Mouse (Mus musculus) ES-CJ7 (cell line): ENCODE measurements at regions not wholly inside any gene's neighbourhood (a gene's known extent, or its start where the extent isn't known, plus 50 kb on each side); places are given as distances from the start of the nearest gene placed in this dataset.

Experiments
- DNase-seq: peaks from one replicate; pipeline ENCODE4 v3.0.0; 2011; ENCODE audit warnings: low read depth, low spot score

DNA sequence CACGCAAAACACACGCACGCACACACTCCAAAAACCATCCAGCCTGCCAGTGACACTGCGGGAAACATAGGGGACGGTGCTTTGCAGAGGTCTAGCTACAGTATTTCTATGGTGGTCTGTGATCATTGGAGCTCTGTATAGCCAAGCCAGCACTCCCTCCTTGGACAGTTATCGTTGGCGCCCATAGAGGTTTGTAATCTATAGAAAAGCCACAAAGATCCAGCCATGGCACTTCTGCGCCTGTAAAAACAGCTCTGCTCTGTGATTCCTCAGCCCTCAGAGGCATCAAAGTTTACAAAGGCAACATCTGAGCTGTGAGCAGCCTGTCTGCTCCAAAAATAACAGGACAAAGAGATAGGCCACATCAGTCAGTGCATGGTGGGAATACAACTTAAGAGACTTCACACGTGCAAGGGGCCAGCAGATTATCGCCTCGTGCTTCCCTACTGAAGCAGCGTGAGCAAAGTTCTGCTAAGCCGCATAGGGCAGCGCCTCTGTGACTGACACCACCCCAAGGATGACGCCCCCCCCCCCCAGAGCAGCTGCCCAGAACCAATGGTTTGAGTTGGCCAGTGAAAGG is 194.7 kb downstream of the Ackr3 start:
- no peak for DNase-seq

DNA sequence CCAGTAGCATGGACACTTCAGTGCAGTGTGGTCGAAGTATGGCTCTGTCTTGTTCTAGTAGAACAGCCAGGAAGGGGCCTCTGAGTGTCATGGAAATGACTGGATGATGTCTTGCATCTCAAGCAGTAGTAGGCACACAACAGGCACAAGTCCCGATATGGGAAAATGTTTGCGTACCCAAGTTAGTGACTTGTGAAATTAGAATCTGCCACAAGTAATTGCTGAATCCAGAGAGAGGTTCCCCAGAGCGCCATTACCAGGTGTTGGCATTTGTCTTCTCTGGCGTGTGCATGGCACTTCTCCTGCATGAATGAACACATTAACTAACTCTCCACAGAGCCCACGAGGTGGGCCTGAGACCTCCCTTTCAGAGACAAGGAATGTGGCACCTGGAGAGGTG is 199.3 kb downstream of the Ackr3 start:
- no peak for DNase-seq

DNA sequence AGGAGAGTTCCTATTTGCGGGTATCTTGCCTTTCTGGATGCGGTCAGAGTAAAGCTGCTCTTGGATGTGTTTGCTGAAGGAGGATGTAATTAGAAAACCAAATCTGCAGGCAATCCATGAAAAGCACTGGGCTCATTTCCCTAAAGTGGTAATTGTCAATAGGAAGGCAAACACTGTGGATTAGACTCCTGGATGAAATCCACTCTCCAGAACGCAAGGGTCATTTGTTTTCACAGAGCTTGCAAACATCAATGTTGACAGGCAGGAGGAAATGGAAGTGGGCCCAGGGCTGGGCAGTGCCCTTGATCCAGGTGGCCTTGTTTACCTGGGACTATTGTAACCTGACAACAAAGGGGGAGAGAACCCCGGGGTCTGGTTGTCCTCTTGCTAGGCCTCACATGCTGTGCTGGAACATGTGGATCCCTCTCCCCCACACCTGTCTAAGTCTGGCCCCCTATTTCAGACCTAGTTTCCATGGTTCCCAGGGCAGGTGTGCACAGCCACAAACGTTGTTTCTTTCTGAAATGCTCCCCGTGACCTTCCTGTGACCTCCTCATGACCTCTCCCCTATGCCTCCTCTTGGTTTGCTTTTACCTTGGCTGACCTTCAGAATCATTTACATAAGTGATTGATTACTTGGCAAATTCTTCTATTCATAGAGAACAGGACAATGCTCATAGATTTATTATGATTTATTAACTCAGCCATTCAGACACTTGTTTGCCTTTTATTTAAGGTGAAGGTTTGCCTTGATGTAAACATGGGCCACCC is 197.9 kb upstream of the Cops8 start:
- peak; percentile 73 for DNase-seq

DNA sequence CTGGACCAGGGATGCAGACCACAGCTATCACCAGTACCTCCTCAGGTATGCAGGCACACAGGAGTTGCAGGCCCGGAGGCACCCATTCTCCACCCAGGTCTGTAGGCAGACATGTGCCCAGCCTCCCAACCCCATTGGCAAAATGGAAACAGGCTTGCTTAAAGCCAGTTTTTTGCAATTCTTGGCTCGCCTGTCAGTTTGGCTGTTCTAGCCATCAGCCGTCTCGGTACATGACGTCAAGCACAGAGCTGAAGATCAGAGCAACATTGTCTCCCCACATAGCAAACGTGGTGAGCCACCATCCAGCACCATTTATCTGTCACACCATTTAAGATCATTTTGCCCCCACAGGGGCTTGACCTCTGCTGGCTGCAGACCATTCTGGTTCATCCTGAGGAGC is 196.1 kb upstream of the Cops8 start:
- no peak for DNase-seq

DNA sequence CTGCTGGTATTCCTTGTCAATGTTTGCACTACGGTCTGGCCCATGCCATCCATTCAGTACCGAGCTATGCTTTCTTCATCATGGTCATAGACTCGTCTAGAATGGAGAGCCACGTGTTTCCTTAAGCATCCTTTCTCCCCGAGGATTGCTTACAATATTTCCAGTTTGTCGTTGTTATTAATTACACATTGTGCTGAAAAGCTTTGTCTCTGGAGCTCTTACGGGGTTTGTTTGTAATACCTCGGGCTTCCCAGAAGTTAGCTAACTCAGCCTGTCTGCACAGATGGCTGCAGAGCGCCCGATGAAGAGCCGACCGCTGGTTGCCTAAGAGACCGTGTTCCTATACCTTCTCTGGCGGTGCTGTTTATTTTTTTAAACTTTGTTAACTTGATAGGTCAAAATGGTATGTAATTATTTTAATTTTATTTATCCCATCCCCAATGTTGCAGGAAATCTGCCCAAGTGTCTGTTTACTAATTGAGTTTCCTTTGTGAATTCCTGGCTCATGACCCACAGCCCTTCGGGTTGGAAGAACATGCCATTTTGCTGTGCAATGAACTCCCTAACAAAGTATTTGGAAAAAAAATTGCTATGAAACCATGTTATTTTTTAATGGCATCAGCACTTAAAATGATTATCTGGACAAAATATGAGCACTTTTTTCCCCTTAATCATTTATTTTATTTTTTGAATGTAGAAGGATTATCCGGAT is 194.1 kb upstream of the Cops8 start:
- DNase-seq: no peak

DNA sequence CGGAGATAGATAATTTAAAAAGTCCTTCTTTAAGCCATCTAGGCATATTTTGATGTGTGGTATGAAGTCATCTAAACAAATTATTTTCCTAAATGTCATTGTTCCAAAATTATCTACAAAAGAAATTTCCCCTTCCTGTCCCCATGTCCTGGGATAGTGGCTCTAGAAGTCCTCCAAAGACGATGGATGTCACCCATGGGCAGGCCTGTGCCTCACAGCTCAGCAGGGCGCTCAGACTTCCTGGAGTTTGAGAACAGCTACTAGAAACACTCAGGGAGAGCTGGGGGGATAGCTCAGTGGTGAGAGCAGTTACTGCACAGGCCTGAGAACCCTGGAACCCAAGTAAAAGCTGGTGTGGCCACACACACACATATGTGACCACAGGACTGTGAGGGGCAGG is 193.5 kb upstream of the Cops8 start:
- DNase-seq: no peak

DNA sequence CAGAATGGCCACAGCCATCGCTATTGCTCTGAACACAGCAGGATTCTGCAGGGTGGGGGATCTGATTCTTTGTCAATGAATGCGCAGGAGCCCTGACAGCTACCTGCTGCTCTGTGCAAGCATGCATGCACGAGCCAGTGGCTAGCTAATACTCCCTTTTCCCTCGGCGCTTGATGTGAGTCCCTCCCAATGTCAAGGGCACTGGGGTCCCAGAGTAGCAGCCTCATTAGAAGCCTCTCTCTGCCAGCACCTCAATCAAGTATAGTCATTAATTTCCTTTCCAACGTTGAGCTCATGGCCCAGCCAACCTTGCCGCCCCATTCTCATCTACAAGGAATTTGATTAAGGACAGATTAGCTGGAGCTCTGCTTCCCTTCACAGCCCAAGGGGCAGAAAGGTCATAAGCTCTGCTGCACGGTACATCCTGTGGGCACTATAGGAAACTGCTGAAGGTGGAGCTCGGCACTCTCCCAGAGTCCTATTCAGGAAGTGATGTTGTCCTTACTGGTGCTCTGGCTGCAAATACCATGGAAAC is 190.2 kb upstream of the Cops8 start:
- DNase-seq: peak; percentile 66

DNA sequence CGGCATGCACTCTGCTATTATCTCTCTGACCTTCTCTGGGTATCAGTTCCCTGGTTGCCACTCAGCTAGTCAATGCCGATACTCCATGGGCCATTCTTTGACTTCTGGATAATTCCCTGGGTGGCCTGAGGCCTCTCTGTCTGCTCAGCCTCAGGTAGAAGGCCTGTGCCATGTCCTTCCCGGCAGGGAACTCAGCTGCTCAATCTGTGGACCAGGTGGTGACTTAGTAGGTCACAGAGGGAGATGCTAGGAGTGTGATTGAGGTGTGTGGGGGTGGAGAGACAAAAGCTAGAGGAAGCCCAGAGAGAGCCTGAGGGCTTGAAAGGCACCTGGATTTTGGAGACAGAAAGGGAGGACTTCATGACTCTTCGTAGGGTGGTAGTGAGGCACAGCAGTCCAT is 188.0 kb upstream of the Cops8 start:
- DNase-seq: no peak

DNA sequence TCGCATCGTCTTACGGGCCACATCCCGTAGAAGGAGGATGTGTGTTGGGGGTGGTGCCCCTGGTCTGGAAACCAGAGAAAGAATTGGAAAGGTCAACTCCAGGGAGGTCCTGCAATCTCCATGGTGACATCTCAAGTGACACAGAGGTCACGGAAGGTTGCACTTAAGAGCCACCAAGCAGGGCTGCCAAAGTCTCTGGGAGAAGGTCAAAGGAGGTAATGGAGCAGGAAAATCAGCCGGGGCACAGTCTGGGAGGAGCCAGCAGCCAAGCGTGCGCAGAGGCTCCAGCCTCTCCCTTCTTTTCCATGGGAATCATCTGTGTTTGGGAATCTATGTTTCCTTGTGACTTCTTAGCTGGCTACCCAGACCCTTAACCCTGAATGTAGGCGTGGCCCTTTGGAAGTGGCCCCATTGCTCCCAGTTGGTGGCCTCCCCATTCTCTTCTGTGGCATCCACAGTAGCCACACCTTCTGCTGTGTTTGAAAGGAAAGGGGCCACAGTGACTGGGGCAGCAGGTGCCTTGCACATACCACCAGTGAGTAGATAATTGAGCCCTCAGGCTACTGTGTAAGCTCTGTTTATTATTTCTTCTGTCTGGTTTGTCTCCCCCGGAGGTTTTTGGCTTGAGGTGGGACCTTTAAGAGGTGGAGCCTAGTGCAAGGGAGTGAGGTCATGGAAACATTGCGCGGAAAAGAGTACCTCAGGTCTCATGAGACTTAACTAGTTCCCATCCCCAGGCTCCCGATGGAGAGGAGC is 178.5 kb upstream of the Cops8 start:
- peak; percentile 86 for DNase-seq

DNA sequence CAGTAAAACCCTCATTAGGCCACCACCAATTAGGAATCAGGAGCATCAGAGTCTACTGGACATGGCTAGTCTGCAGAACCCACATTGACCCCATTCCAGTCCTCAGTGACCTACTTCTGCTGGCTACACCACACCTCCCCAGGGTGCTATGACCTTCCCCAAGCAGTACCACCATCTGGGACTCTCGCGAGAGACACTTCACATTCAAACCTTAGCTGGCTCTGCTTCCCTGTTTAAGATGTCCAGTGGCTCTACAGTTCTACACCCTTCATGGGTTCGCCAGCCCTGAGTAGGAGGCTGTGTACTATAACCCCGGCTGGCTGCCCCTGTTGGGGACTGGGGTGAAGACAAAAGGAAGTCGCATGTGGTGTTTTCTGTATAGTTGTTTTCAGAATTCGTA is 174.4 kb upstream of the Cops8 start:
- DNase-seq: no peak

DNA sequence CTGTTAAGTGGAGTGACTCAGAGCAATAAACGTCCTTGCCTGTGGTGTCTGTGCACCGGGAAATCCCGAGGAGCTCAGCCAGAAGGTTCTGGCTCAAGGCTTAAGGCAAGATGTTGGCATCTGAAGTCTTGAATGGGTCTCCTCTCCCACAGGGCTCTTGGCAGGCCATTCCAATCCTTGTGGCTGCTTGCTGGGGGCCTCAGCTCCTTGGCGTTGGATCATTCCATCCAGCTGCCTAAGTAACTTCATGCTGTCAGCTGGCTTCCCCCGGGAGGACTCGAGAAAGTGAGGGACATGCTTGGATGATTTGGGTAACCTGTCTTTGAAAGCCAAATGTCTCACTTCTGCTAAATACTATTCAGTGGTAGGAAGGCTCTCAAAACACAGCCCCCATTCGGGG is 174.0 kb upstream of the Cops8 start:
- no peak for DNase-seq

DNA sequence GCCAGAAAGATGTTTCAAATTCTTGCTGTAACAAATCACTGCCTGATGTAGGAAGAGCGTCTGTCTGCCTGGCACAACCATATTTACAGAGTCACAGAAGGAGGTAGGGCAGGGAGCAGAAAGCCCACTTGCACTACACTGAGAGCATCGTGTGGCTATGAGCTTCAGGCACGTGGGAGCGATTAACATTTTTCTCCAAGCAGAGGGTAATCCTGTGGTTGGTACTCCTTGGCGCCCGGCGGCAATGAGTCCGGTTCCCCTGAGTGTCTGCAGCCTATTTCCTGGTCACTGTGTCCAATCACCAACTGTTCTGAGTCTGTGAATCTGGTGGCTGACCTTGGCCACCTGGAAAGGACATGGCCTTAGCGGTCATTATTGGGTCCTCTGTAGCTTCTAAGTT is 172.3 kb upstream of the Cops8 start:
- DNase-seq: no peak

DNA sequence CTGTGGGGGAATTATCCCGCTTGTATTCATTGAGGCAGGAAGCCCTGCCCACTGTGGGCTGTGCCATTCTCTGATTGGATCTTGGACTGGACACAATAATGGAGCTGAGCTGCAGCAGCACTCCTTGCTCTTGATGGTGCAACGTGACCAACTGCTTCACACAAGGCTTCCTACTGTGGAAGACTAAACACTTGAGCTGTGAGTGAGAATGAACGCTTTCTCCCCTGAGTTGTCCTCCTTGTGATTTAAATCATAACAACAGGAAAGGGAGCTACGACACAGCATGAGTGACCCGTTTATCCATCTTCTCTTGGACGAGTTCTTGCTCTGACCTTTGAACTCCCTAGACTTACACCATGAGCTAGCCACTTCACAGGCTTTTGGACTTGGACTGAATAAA is 171.0 kb upstream of the Cops8 start:
- DNase-seq: peak; percentile 46

DNA sequence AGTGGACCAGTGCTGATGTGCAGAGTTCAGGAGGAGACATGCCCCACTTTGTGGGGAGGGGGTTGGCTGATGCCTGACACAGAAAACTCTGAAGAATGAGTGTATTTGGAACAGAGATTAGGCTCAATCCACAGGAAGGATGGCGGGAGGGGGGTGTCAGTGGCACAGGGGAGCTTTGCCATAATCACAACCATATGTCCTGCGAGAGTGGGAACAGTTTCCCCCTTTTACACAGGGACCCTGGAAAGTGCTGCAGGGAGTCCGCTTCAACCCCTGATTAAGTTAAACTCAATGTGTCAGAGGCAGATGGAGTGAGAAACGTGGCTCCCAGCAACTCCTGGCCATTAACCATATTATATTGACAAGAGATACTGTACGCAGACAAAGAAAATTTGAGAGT is 168.9 kb upstream of the Cops8 start:
- no peak for DNase-seq

DNA sequence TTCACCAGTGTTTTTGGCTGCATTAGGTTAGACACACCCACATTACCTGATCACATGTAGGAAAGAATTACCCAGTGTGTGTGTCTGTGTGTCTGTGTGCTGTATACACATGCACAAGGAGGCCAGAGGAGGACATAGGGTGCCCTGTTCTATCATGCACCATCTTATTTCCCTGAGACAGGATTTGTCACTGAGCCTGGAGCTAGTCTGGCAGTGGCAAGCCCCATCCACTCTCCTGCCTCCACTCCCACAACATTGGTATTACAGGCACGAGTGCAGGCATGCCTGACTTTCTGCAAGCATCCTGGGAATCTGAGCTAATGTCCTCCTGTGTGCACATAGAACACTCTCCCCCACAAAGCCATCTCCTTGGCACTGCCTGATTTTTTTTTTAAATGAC is 162.1 kb upstream of the Cops8 start:
- DNase-seq: no peak

DNA sequence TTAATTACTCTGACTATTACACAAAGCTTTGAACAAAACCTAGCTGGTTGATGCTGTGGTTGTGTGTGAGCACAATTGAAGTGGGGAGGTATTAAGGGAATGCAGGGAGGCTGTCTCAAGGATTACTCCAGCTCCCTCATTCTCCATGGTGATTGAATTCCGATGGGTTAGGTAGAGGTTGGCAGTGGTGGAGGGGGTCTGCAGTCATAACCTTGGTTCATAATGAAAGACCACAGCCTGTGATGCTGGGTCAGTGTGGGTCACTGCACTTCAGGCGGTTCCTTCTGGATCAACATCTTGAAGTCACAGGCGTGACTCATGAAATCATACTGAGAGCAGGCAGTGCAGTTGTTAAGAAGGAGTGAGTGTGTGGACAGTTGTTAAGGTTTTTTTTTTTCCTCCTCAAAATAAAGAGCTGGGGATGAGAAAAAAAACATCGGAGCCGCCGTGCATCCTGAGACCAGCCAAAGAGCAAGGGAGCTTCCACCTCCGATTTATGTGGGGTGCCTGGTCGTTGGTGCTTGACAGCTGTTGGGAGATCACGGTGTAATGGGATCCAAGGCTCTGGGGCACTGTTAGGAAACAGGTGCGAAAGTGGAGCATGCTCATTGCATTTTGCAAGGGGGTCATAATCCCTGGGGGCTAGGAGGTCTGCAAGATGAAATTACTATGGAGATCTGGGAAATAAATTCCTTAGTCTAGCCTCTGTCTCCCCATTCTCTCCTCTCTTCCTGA is 161.5 kb upstream of the Cops8 start:
- DNase-seq: no peak

DNA sequence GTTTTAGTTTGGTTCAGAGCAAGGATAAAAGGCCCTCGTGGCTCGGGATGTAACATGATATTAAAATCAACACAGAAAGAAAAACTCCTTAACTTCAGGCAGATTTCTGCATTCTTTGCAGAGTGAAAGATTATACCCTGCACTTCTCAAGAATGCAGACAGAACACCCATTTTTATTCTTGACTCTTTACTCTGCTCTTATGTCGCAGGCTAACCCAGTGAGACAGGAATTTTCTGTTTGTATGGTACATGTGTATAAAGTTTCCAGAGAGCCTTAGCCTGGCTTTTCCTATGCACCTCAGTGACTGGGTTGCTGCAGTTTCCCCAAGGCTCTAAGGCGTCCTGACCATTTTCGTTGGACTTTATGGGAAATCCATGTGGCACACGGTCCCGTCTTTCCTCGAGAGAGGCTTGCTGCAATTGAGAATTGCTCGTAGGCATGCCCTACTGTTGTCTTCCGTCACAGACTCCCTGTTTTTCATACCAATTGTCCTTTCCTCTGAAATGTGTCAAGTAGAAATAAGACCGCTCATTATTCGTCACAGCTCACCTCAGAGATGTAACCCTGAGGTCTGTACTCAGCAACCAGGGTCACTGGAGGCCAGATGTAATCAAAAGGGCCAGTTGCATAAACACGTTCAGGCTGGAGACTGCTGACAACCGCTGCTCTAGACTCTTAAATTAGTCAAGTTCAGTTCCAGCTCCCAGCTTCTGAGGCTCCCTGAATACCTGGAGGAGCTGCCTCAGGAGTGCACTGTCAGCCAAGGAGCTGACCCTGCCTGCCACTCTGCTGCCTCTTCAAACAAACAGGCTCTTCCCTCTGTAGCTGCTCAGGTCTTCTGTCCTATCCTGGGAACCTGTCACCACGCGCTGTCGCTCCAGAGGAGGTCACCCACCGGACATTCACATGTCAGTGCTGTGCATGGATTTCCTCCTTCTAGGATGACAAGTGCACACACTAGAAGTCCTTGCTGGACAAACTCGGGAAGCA is 160.2 kb upstream of the Cops8 start:
- DNase-seq: no peak

DNA sequence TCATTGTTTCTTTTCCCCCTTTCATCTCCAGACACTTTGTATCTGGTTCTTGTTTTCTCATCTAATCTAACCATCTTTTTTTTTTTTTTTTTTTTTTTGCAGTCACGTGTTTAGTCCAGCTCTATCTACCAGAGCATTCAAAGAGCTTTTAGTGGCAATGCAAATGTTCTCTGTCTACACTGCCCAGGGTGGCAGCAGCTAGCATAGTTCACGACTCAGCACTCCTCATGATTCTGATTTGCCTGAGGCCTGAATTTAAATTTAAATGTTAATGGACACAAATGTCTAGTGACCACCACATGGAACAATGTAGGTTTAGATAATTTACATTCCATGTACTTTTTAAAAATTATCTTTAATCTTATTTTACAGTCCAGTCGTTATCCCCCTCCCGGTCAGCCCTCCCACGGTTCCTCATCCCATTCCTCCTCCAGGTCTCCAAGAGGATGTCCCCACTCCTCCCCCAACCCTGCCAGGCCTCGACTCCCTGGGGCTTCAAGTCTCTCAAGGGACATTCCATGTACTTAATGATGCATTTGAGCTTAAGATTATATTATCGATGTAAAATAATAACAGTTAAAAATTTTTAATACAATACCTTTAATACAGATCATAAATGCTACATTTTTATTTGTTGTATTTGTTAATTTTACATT is 153.1 kb upstream of the Cops8 start:
- DNase-seq: no peak

DNA sequence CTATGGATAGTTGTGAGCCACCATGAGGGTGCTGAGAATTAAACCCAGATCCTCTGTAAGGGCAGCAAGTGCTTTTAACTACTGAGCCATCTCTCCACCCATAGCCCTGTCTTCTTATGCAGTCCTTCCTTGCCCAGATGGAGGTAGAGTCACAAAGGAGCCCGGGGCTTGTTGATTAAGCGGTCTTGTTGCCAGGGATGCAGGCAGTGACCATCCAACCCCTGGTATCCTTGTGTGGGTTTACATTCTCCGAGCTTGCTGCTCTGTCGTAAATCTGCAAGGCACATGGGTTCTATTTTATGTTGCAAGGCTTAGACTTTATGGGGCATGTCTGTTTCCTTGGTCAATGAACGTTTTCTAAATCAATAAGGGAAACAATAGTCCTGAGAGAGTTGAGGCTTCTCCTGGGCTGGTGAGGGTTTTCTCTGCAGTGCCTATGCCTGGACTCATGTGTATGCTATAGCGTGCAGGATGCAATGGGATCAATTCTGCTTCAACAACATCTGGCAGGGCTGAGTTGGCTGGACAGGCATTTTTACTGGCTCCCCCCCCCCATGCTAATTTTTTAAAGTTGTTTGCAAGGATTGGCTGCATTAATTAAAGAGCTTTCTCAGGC is 150.7 kb upstream of the Cops8 start:
- DNase-seq: no peak
